Mouse (Mus musculus): ENCODE results near the gene Cbr2. TPM values are rescaled to one million over a fixed set of nuclear protein-coding genes. Genes with fewer than 3 reads are reported as not detected.

Gene Cbr2
- total RNA-seq, 1 experiment from 2014 or later = 1.9 TPM

Other genes starting within 250 kb of the Cbr2 start
- gene Mrpl12, start 247.5 kb downstream of the Cbr2 start, total RNA-seq (2021) = 96.3 and 104 TPM in 2 replicates
- 102 and 151 TPM in 2 replicates for gene Slc25a10, start 240.3 kb downstream of the Cbr2 start, total RNA-seq (2021)
- gene Gcgr, start 201.4 kb downstream of the Cbr2 start, total RNA-seq (2021) = 1.0 and 3.5 TPM in 2 replicates
- 67.5 and 75.4 TPM in 2 replicates for gene Mcrip1, start 182.4 kb downstream of the Cbr2 start, total RNA-seq (2021)
- gene Ppp1r27, start 181.0 kb downstream of the Cbr2 start, total RNA-seq (2021) = 1.4 TPM in 1 of 2 replicates, not detected in the other
- gene P4hb, start 158.9 kb downstream of the Cbr2 start, total RNA-seq (2021) = 407 and 486 TPM in 2 replicates
- gene Arhgdia, start 150.5 kb downstream of the Cbr2 start, total RNA-seq (2021) = 333 and 334 TPM in 2 replicates
- 101 and 105 TPM in 2 replicates for gene Alyref, start 133.7 kb downstream of the Cbr2 start, total RNA-seq (2021)
- 81.5 and 102 TPM in 2 replicates for gene Anapc11, start 133.7 kb downstream of the Cbr2 start, total RNA-seq (2021)
- 3.1 TPM in 1 of 2 replicates, not detected in the other for gene Npb, start 123.6 kb downstream of the Cbr2 start, total RNA-seq (2021)
- gene Pcyt2, start 114.2 kb downstream of the Cbr2 start, total RNA-seq (2021) = 344 and 351 TPM in 2 replicates
- 82.5 and 103 TPM in 2 replicates for gene Sirt7, start 106.9 kb downstream of the Cbr2 start, total RNA-seq (2021)
- gene Mafg, start 98.5 kb downstream of the Cbr2 start, total RNA-seq (2021) = 69.7 and 76.5 TPM in 2 replicates
- gene Pycr1, start 88.3 kb downstream of the Cbr2 start, total RNA-seq (2021) = 1.3 TPM in 2 replicates
- not detected in 2 replicates for gene Myadml2, start 84.0 kb downstream of the Cbr2 start, total RNA-seq (2021)
- 9.4 and 12.1 TPM in 2 replicates for gene Notum, start 70.9 kb downstream of the Cbr2 start, total RNA-seq (2021)
- 83.4 and 112 TPM in 2 replicates for gene Aspscr1, start 59.1 kb downstream of the Cbr2 start, total RNA-seq (2021)
- 52.6 and 54.2 TPM in 2 replicates for gene Cenpx, start 18.4 kb downstream of the Cbr2 start, total RNA-seq (2021)
- 40.9 and 46.8 TPM in 2 replicates for gene Lrrc45, start 18.2 kb downstream of the Cbr2 start, total RNA-seq (2021)
- gene Rac3, start 10.6 kb downstream of the Cbr2 start, total RNA-seq (2021) = 5.6 and 10.0 TPM in 2 replicates
- 59.0 and 82.3 TPM in 2 replicates for gene Dcxr, start 4.8 kb downstream of the Cbr2 start, total RNA-seq (2021)
- gene Hmga1b, start 30.7 kb upstream of the Cbr2 start, total RNA-seq (2021) = 11.4 and 18.7 TPM in 2 replicates
- gene Rfng, start 52.1 kb upstream of the Cbr2 start, total RNA-seq (2021) = 21.3 and 23.9 TPM in 2 replicates
- gene Gps1, start 52.2 kb upstream of the Cbr2 start, total RNA-seq (2021) = 120 and 131 TPM in 2 replicates
- gene Dus1l, start 64.3 kb upstream of the Cbr2 start, total RNA-seq (2021) = 62.7 and 65.8 TPM in 2 replicates
- gene Fasn, start 92.4 kb upstream of the Cbr2 start, total RNA-seq (2021) = 1,301 and 1,518 TPM in 2 replicates
- gene Ccdc57, start 200.8 kb upstream of the Cbr2 start, total RNA-seq (2021) = 12.1 and 13.3 TPM in 2 replicates
- gene Slc16a3, start 216.4 kb upstream of the Cbr2 start, total RNA-seq (2021) = 0.38 and 0.85 TPM in 2 replicates

Measured in adrenal gland, postnatal 25 days (tissue).